In the genomic region with DNA sequence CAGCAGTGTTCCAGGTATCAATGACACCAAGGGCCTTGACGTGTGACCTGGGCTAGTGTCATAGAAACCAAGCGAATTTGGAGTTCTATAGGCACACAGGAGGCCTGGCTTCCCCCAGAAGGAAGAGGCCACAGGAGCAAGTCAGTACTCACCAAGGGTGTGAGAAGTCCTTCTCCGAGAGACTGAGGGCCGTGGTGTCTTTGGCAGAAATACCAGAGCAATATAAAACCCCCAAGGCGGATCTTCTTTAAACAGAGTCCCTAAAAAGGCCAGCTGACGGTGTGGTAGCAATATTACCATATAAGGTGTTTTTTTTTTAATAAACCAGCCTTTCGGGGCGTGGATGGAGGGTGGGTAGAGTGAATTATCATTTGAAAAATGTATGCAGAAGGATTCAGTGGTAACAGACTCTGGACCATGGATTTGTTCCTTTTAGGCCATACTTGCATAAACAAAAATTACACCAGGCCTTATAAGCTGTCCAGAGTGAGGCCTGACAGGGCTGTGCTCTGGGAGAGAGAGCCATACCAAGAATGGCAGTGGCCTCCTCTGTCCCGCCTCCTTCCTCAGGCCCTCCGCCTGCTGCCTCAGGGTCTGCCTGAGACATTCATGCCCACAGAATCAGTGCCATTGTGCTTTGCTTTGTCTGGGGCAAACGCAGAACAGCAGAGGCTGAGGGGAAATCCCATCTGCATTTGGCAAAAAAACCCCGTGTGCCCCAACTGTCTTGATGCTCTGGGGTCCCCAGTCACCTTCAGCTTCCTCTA, we compare ENCODE assay signal across 10 mouse cellular contexts. TPM values are rescaled to one million over a fixed set of nuclear protein-coding genes. Genes with fewer than 3 reads are reported as not detected.
DNase-seq lines count a peak whose midpoint lies in the region; ATAC-seq and TF ChIP-seq lines count a peak whose summit lies in the region.
"Had no signal": no experiment of that assay in that cellular context is flagged by ENCODE, and none has a peak within 500 bp of the region (broad histone marks: within the 10 kb centered on the region; RNA-seq: fewer than 3 reads in every experiment).

Gene Actg2 (minus strand): TSS at position 238 of the 767 bp plus-strand sequence.

- no peaks in the 10 kb centered on the region for H3K9me3 ChIP-seq in hindbrain, embryonic 10.5 days
- H3K9me3 ChIP-seq in hindbrain, embryonic 16.5 days (ENCODE audit: control insufficient read depth, low read length): no peaks in the 10 kb centered on the region
- no peaks in the 10 kb centered on the region for H3K9me3 ChIP-seq in MEL (replicated peaks; ENCODE audit: insufficient read depth, low read length)
- H3K9me3 ChIP-seq in limb, embryonic 10.5 days (replicated peaks): no peaks in the 10 kb centered on the region

- no peaks in the 10 kb centered on the region for H3K79me2 ChIP-seq in MEL (ENCODE audit: control insufficient read depth, insufficient read depth, low read length, poor library complexity)

- H3K36me3 ChIP-seq in hindbrain, embryonic 10.5 days: no peaks in the 10 kb centered on the region
- H3K36me3 ChIP-seq in hindbrain, embryonic 16.5 days (ENCODE audit: control insufficient read depth, insufficient read depth, low read length): no peaks in the 10 kb centered on the region
- H3K36me3 ChIP-seq in MEL (ENCODE audit: control insufficient read depth in 1 of 2, insufficient read depth in 2 of 2, low read length in 2 of 2): peaks cover 0 to 2% of the 10 kb centered on the region in 2 experiments; a peak in 1 of 4 replicates
- H3K36me3 ChIP-seq in limb, embryonic 10.5 days: no peaks in the 10 kb centered on the region

- H3K9ac ChIP-seq in hindbrain, embryonic 16.5 days (ENCODE audit: low read depth, low read length): no peak within 1 kb of the TSS
- peak within 1 kb of the TSS; percentile 17; the same call in 1 of the 2 replicates for H3K9ac ChIP-seq in MEL (ENCODE audit: control insufficient read depth, low read depth, low read length, poor library complexity, severe bottlenecking)

- no peak within 1 kb of the TSS for H3K4me3 ChIP-seq in hindbrain, embryonic 10.5 days
- no peak within 1 kb of the TSS for H3K4me3 ChIP-seq in hindbrain, embryonic 16.5 days (ENCODE audit: low read length)
- H3K4me3 ChIP-seq in MEL (ENCODE audit: control insufficient read depth in 1 of 2, insufficient read depth in 1 of 2, low read depth in 2 of 2, low read length in 2 of 2): peak within 1 kb of the TSS in 1 of 2 experiments; percentile 35; a peak in 2 of 4 replicates
- H3K4me3 ChIP-seq in limb, embryonic 10.5 days: no peak within 1 kb of the TSS

- intact Hi-C loops in left cerebral cortex, postnatal 4 days (cut with DNase I): no loop called here

- TF ChIP-seq RAD21 in MEL (IDR thresholded peaks at IDR 0.05; ENCODE audit: low read depth, low read length): no peak

- H3K4me1 ChIP-seq in hindbrain, embryonic 10.5 days (replicated peaks): peaks cover 11% of the 10 kb centered on the region; the same call in 1 of the 2 replicates
- no peaks in the 10 kb centered on the region; the same call in 1 of the 2 replicates for H3K4me1 ChIP-seq in hindbrain, embryonic 16.5 days (ENCODE audit: control insufficient read depth, insufficient read depth, low read depth, low read length)
- H3K4me1 ChIP-seq in MEL (ENCODE audit: control insufficient read depth in 1 of 2, insufficient read depth in 2 of 2, low read length in 2 of 2): peaks cover 0 to 4% of the 10 kb centered on the region in 2 experiments; a peak in 2 of 4 replicates
- H3K4me1 ChIP-seq in limb, embryonic 10.5 days: peaks cover 8% of the 10 kb centered on the region

- H3K4me2 ChIP-seq in hindbrain, embryonic 16.5 days (ENCODE audit: low read length): no peak within 1 kb of the TSS

- no peak for ATAC-seq in hindbrain, embryonic 16.5 days

- TF ChIP-seq EP300 in MEL (IDR thresholded peaks at IDR 0.05; ENCODE audit: low read depth in 1 of 2, low read length in 2 of 2): no peak

- H3K27ac ChIP-seq in hindbrain, embryonic 10.5 days: peak within 1 kb of the TSS; percentile 54; the same call in 1 of the 2 replicates
- no peak within 1 kb of the TSS for H3K27ac ChIP-seq in hindbrain, embryonic 16.5 days (ENCODE audit: low read depth, low read length)
- no peak within 1 kb of the TSS for H3K27ac ChIP-seq in MEL (ENCODE audit: control insufficient read depth, low read depth, low read length)
- H3K27ac ChIP-seq in limb, embryonic 10.5 days: peak within 1 kb of the TSS; percentile 46; the same call in 1 of the 2 replicates

- no peak for TF ChIP-seq POLR2A in MEL (IDR thresholded peaks at IDR 0.05; ENCODE audit: control insufficient read depth in 1 of 2, insufficient read depth in 1 of 2, low read depth in 1 of 2, low read length in 2 of 2, poor library complexity in 1 of 2)

- TF ChIP-seq CTCF in MEL (IDR thresholded peaks at IDR 0.05 in 2 of 3, conservative IDR thresholded peaks at IDR 0.05 in 1 of 3; ENCODE audit: control insufficient read depth in 1 of 3, insufficient read depth in 1 of 3, low read depth in 2 of 3, low read length in 3 of 3, poor library complexity in 1 of 3, severe bottlenecking in 1 of 3): no peak

- no peaks in the 10 kb centered on the region for H3K27me3 ChIP-seq in hindbrain, embryonic 10.5 days (ENCODE audit: insufficient read depth, poor library complexity, severe bottlenecking)
- no peaks in the 10 kb centered on the region for H3K27me3 ChIP-seq in hindbrain, embryonic 16.5 days (replicated peaks; ENCODE audit: control insufficient read depth, insufficient read depth, low read length)
- H3K27me3 ChIP-seq in MEL (ENCODE audit: control insufficient read depth in 1 of 2, insufficient read depth in 2 of 2, low read length in 2 of 2): peaks cover 2 to 6% of the 10 kb centered on the region in 2 experiments; a peak in 3 of 4 replicates
- H3K27me3 ChIP-seq in limb, embryonic 10.5 days (ENCODE audit: low read depth, poor library complexity, severe bottlenecking): no peaks in the 10 kb centered on the region

- WGBS in hindbrain, embryonic 10.5 days: 71% methylated on average over 12 of the region's 12 CpGs
- WGBS in hindbrain, embryonic 16.5 days: 68% methylated on average over 12 of the region's 12 CpGs
- WGBS in limb, embryonic 10.5 days: 69% methylated on average over 12 of the region's 12 CpGs

- DNase-seq in hindbrain, embryonic 10.5 days (ENCODE audit: low spot score): no peak
- DNase-seq in CD4-positive, CD25-positive, alpha-beta regulatory T cell, adult 2 months (ENCODE audit: low read depth, low spot score): peak; percentile 10
- no peak for DNase-seq in MEL (ENCODE audit: low read depth, low spot score)
- no peak for DNase-seq in limb, embryonic 10.5 days (ENCODE audit: low spot score)
- DNase-seq in left cerebral cortex, postnatal 4 days: no peak
- no peak for DNase-seq in retina, embryonic 14.5 days (ENCODE audit: low spot score)
- DNase-seq: gastrocnemius, postnatal 14 days had no signal

TF ChIP-seq in MEL, 35 proteins besides CTCF, POLR2A, EP300 and RAD21:
- TF ChIP-seq RCOR1 (IDR thresholded peaks at IDR 0.05; ENCODE audit: low read depth, low read length) (no peak), POLR2AphosphoS2 (IDR thresholded peaks at IDR 0.05; ENCODE audit: low read length) (no peak), POLR2AphosphoS5 (IDR thresholded peaks at IDR 0.05; ENCODE audit: borderline replicate concordance, low read depth, low read length) (no peak), TAL1 (IDR thresholded peaks at IDR 0.05; ENCODE audit: low read length) (no peak), GABPA (IDR thresholded peaks at IDR 0.05; ENCODE audit: low read depth, low read length) (no peak), JUND (IDR thresholded peaks at IDR 0.05; ENCODE audit: low read depth, low read length) (no peak)

RNA-seq across cellular contexts. Expression of gene Actg2, which starts in this region (rescaled TPM):
- 0.92 and 2.1 TPM in 2 replicates for polyA plus RNA-seq in hindbrain, embryonic 10.5 days (2016; fragmentation: Nextera tagmentation; extraction: Ambion mirVana)
- polyA plus RNA-seq in hindbrain, embryonic 16.5 days (2015; fragmentation: Nextera tagmentation; extraction: Ambion mirVana): 3.4 and 3.5 TPM in 2 replicates
- 0.27 TPM in 1 of 2 replicates, not detected in the other for total RNA-seq in MEL (2012; rRNA removed)
- polyA plus RNA-seq in MEL (2012; ENCODE audit: insufficient read depth in 1 of 2, insufficient read length in 2 of 2, low read depth in 1 of 2, low replicate concordance in 2 of 2, missing spikeins in 1 of 2): under 1 TPM in 1 of 2 experiments, not detected in 1; 0.07 TPM
- polyA plus RNA-seq in limb, embryonic 10.5 days (2016; fragmentation: Nextera tagmentation; extraction: Ambion mirVana): 0.43 and 1.3 TPM in 2 replicates
- total RNA-seq in left cerebral cortex, postnatal 4 days (2021): under 1 TPM in 1 of 2 experiments, not detected in 1; 0.56 TPM
- total RNA-seq: megakaryocyte progenitor cell, adult 5-6 weeks; neutrophil, adult 5-6 weeks had no signal

Comparison
In these comparisons a context has a peak if more than half of its experiments do, and no peak if none do; other contexts are left out.
1. H3K27ac ChIP-seq: peak in hindbrain, embryonic 10.5 days (single experiment) and limb, embryonic 10.5 days (single experiment); none in hindbrain, embryonic 16.5 days (single experiment) and MEL (single experiment).